Mouse (Mus musculus) small intestine, adult 10 weeks (tissue): ENCODE results near the gene Defb23. TPM values are rescaled to one million over a fixed set of nuclear protein-coding genes. Genes with fewer than 3 reads are reported as not detected.

Experiments used
- polyA plus RNA-seq: library from polyadenylated mRNA; stranded (reverse); fragments of 350-450 nt; fragmentation: Illumina TruSeq; extraction: RNeasy Lipid Tissue Mini Kit (QIAGEN cat#74804); gene quantifications from one replicate; pipeline ENCODE4 v1.2.3, GENCODE M21; 2014; ENCODE audit warnings: low replicate concordance

The Defb23 gene
- polyA plus RNA-seq, result not detected

DNA sequence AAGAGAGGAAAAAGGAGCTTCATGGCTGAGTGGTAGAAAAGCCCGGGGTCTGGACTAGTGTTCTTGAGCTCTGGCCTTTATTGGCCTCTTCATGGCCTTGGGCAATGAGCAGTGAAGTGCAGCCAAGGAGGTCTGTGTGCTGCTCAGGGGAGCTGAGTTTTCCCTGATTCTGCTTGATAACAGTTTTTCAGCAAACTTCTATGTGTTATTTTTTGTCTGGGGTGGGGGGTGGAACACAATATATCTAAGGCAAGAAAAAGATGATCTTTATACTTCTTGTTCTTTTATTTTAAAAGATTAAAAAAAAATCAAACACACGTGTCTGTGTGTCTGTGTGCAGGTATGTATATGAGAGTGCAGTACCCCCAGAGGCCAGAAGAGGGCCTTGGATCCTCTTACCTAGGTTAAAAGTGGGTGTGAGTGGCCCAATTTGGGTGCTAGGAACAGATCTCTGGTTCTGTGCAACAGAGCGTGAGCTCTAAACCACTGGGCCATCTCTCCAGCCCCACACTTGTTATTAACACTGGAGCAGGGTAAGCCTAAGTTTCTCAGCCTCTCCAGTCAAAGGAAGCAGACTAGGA is at the start of gene Defb23:
Defb23 (minus strand) TSS at position 51 of the 581 bp plus-strand sequence.

DNA sequence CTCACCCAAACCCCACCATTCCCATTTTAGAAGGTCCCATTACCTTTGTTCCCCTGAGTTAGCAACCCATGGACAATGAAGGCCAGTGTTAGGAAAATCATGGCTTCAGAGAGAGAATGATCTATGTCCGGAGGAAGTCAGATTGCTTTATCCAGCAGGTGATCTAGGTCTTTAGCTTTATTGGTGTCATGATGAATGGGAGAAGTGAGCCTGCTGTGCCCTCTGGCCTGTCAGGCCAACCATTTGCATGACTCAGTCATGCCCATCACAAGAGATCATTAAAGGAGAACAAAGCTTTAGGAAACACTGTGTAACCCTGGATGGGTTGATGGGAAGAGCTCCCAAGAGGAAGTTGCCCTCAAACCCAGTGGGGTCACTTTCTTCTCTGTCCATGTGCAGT is 47.2 kb upstream of the Defb23 start, which contains the start of gene Defb26:
Defb26 (minus strand) TSS at position 101 of the 400 bp plus-strand sequence.

DNA sequence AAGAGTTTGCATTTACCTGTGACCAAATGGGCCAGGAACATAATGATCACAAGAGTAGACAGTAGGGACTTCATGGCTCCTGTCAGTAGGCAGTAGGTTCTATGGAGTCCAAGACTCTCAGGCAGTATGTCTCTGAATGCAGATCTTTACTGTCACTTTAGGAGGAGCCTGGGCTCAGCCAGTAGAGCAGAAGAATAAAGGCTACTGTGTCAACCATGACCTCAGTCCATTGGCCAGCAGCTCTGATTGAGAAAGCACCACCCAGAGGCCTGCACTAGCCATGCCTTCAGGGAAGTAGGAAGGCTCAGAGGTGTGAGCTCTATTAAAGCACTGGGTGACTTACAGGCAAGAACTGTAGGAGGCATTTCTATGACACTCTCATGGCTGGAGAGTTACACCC is 25.6 kb upstream of the Defb23 start, which contains the start of gene Defb22:
Defb22 (minus strand) TSS at position 101 of the 400 bp plus-strand sequence.

DNA sequence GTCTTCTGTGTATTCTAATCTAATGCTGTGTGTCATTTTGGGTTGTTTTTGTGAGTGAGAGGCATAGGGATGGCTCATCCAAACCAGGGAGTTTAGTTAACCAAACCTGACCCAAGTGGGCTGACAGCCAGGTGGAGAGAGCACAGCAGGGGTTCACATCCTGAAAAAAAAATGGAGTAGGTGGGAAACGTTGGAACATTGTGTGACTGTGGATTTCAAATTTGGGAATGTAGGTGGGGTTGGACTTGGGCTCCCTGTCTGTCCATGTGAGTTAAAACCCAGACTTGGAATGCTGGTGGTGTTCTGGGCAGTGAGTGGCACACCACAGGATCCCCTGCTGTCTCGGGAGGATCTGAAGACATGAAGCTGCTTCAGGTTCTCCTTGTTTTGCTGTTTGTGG is 12.3 kb upstream of the Defb23 start, which contains the start of gene Defb20:
Defb20 (plus strand) TSS at position 301 of the 400 bp plus-strand sequence.

DNA sequence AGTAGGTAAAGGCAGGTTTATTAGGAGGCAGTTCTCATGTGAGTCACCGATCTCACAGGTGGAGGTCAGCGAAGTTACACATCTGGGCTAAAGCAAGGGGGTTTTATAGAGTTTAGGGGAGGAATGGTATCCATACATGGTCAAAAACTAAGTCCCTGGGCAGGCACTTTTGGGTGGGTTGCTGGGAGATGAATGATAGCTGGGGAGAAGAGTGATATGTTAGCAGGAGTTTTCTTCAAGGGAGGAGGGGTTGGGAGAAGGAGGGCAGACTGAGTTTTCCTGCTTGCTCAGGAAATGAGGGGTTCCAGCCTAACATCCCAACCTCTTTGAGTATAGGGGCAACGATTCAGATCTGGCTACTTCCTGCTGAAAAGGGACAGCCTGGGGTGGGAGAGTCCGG is 49.1 kb downstream of the Defb23 start, which contains the start of gene 6820408C15Rik:
6820408C15Rik (plus strand) TSS at position 301 of the 400 bp plus-strand sequence.

DNA sequence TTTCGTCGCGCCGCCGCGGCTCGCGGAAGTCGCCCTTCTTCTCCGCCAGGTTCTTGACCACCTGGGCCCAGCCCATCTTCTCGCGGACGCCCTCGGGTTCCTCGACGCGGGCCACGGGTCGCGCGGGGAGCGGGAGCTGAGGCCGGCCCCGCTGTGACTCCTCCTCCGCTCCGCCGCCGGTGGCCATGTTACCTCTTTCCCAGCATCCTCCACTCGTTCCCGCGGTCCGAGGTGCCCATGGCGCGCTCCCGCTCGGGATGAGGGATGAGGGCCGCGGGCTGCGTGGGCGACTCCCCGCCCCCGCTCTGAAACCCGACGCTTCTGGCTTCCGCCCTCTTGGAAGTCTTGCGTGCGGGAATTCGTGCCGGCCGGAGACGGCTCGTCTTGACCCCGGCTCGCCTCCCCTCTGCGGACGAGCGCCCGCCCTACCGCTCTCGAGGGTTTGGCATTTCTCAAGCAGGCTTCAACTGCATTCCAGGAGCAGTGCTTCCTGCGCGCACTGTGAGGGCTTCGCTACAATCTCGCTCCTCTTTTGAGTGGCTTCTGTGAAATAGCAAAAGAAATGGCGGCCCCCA is 49.7 kb downstream of the Defb23 start, which contains the start of gene Zcchc3:
Zcchc3 (minus strand) TSS at position 437 of the 575 bp plus-strand sequence.

Other genes starting within 250 kb of the Defb23 start
- 190 TPM for gene Csnk2a1, start 237.8 kb downstream of the Defb23 start, polyA plus RNA-seq
- 22.9 TPM for gene Tbc1d20, start 170.8 kb downstream of the Defb23 start, polyA plus RNA-seq
- 1.3 TPM for gene Rbck1, start 132.0 kb downstream of the Defb23 start, polyA plus RNA-seq
- 0.26 TPM for gene Trib3, start 120.6 kb downstream of the Defb23 start, polyA plus RNA-seq
- gene Nrsn2, start 88.0 kb downstream of the Defb23 start, polyA plus RNA-seq, result not detected
- gene Sox12, start 66.6 kb downstream of the Defb23 start, polyA plus RNA-seq, result 0.11 TPM
- gene Zcchc3, start 49.6 kb downstream of the Defb23 start, polyA plus RNA-seq, result 0.82 TPM
- not detected for gene 6820408C15Rik, start 49.0 kb downstream of the Defb23 start, polyA plus RNA-seq
- not detected for gene Defb20, start 12.4 kb upstream of the Defb23 start, polyA plus RNA-seq
- not detected for gene Defb22, start 25.5 kb upstream of the Defb23 start, polyA plus RNA-seq
- not detected for gene Defb26, start 47.1 kb upstream of the Defb23 start, polyA plus RNA-seq
- not detected for gene Defb28, start 53.6 kb upstream of the Defb23 start, polyA plus RNA-seq
- not detected for gene Defb29, start 75.5 kb upstream of the Defb23 start, polyA plus RNA-seq
- gene Gm17416, start 104.7 kb upstream of the Defb23 start, polyA plus RNA-seq, result not detected
- not detected for gene Defb21, start 108.1 kb upstream of the Defb23 start, polyA plus RNA-seq
- gene Defb19, start 115.7 kb upstream of the Defb23 start, polyA plus RNA-seq, result not detected
- gene Defb45, start 134.8 kb upstream of the Defb23 start, polyA plus RNA-seq, result not detected
- not detected for gene Defb36, start 139.7 kb upstream of the Defb23 start, polyA plus RNA-seq
- gene Defb25, start 158.4 kb upstream of the Defb23 start, polyA plus RNA-seq, result not detected
- 0.26 TPM for gene Rem1, start 162.3 kb upstream of the Defb23 start, polyA plus RNA-seq
- gene H13, start 204.8 kb upstream of the Defb23 start, polyA plus RNA-seq, result 11.7 TPM
- gene Mcts2, start 222.4 kb upstream of the Defb23 start, polyA plus RNA-seq, result 15.6 TPM